Mouse (Mus musculus) mesoderm, embryonic 11.5 days (tissue): ENCODE data around the gene Htra2.

Experiments
- DNase-seq: peaks from one replicate; pipeline ENCODE4 v3.0.0-alpha.2; 2012; ENCODE audit warnings: low read depth, low spot score

The Htra2 gene

DNA sequence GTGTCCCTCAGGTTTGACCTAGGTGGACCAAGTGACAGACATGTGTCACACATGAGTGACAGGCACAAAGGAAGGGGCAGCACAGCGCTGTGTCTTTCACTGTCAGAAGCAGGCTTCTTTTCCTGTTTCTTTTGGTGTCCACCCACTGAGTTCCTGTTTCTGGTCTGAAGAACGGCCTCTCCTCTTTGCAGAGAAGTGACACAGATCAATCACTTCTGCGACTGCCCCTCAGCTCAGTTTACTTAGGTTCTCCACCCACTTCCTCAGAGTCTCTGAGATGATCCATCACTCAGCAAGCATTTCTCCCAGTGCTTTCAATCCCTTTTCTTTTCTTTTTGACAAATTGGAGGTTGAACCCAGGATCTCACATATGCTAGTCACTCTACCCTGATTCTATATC is 46.4 kb downstream of the Htra2 start:
- DNase-seq = no peak

GRCm38 (mm10) chr6:83006114-83006513 is 49.0 kb downstream of the Htra2 start:
- DNase-seq = no peak

DNA sequence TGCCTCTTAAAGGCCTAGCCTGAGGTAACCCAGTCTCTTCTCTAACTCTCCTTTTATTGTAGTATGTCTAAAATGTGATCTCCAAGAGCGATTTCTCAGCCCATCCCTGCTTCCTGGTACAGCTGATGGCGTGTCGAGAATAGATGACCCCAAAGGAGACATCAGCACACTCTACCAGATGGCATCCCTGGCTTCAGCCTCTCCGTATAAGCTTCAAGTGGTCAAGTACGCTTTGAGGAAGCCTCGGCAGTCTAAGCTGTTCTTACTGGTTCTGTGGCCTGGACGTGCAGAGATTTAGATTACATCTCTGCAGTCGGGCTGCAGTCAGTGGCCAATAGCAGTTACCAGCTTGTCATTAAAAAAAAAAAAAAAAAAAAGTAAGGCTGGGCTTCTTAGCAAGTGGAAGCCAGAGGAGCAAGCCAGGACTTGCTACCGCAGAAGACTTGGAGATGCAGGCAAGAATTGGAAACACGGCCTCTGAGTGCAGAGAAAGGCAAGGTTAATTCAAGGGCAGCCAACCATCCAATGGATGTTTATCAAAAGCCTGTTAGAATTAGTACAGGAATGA is 49.5 kb downstream of the Htra2 start:
- DNase-seq = no peak

- no peak for DNase-seq
Measured at GRCm38 (mm10) chr6:83004872-83005271, 50.2 kb downstream of the Htra2 start.

GRCm38 (mm10) chr6:83004309-83004708 is 50.8 kb downstream of the Htra2 start:
- DNase-seq = no peak

GRCm38 (mm10) chr6:83003850-83004249 is 51.2 kb downstream of the Htra2 start:
- DNase-seq = no peak

DNA sequence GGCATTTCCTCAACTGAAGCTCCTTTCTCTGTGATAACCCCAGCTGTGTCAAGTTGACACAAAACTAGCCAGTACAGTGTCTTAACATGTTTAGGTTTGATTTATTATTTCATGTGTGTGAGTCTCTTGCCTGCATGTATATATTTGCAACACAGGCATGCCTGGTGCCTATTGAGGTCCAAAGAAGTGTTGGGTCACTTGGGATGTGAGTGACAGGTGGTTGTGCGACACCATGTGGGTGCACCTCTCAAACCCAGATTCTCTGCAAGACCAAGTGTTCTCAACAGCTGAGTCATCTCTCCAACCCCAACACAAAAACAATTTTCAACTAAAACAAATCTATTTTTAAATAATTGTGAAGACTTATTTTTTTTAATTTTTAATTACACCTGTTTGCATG is 52.0 kb downstream of the Htra2 start:
- no peak for DNase-seq
